Mouse (Mus musculus) macrophage (primary cell): ENCODE data around the gene Cdc37l1. TPM values are rescaled to one million over a fixed set of nuclear protein-coding genes. Genes with fewer than 3 reads are reported as not detected.

Experiments
- H3K27ac ChIP-seq: fragments of 350-480 bp; formaldehyde crosslinking; 2 replicates; pipeline ENCODE4 v1.9.0; 2021
- H3K36me3 ChIP-seq: fragments of 350-480 bp; formaldehyde crosslinking; 2 replicates; pipeline ENCODE4 v1.9.0; 2021; ENCODE audit errors: inconsistent target
- H3K4me3 ChIP-seq: fragments of 350-480 bp; formaldehyde crosslinking; 2 replicates; pipeline ENCODE4 v1.9.0; 2021; ENCODE audit errors: inconsistent target
- H3K79me2 ChIP-seq: fragments of 350-480 bp; formaldehyde crosslinking; 2 replicates; pipeline ENCODE4 v1.9.0; 2021; ENCODE audit errors: inconsistent target
- WGBS: methylation state at CpG from one replicate; pipeline ENCODE4 v1.1.7; 2026; ENCODE audit warnings: inconsistent platforms; ENCODE audit not compliant: missing documents; 5-methylcytosine and 5-hydroxymethylcytosine counted together
- polyA plus RNA-seq: library from polyadenylated mRNA; stranded (reverse); fragments of 250-400 nt; gene quantifications from 3 replicates; pipeline ENCODE4 v1.2.4, GENCODE M21; 2018; ENCODE audit warnings: inconsistent platforms

Gene Cdc37l1
- polyA plus RNA-seq, 1 experiment from 2014 or later = 15.5 TPM

GRCm38 (mm10) chr19:29066981-29067471 is 76.9 kb downstream of the Cdc37l1 start:
- H3K36me3 ChIP-seq = no peaks in the 10 kb centered on the region

DNA sequence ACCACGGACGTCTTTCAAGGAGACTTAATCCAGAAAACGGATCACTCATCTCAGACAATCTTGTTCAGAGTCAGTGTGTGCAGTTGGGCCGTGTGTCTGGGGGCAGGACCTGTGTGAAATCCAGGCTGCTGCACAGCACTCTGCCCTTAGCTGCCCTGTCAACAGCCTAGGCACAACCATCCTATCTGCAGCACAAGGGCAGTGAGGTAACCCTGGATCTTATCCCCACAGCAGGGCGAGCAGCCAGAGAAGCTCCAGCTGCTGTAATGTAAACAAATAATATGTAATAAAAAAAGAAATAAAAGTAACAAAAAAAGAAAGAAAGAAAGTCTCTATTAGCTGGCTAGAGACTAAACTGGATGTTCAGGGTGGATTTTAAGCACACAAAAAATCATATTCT is 79.0 kb downstream of the Cdc37l1 start:
- 98% methylated on average over 5 of the region's 5 CpGs for WGBS
- Histone ChIP-seq H3K36me3 (no peaks in the 10 kb centered on the region), H3K27ac (no peak overlapping the region), H3K4me3 (no peak overlapping the region), H3K79me2 (no peaks in the 10 kb centered on the region)

More at GRCm38 (mm10) chr19:29066981-29067471, 76.9 kb downstream of the Cdc37l1 start:
- peak overlapping the region; percentile 23; the same call in 1 of the 2 replicates for H3K4me3 ChIP-seq
- no peaks in the 10 kb centered on the region for H3K79me2 ChIP-seq
- WGBS = 15% methylated on average over 11 of the region's 11 CpGs
- H3K27ac ChIP-seq = no peak overlapping the region

DNA sequence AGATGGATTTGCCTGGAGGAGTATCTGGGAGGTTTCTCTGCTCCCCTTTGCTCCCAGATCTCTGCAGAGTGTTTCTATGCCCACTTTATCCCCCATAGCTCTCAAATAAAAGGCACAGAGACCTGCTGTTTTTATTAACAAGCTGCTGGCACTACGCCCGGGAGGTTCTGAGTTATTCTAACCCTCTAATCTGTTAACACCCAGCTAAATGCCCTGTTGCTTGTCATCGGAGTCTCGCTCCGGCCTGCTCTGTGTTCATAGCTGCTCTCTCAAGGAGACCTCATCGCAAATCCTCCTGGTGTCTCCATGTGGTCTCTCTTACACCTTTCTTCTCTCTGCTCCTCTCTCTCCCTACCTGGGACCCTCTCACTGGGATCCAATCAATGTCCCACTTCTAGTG is 84.7 kb downstream of the Cdc37l1 start:
- Histone ChIP-seq H3K36me3 (no peaks in the 10 kb centered on the region), H3K79me2 (no peaks in the 10 kb centered on the region), H3K27ac (no peak overlapping the region), H3K4me3 (no peak overlapping the region)
- 100% methylated on average over 6 of the region's 6 CpGs for WGBS

Other genes with a start within 250 kb of the Cdc37l1 start
- not detected in 3 replicates for gene Slc1a1, start 155.3 kb upstream of the Cdc37l1 start, polyA plus RNA-seq
- gene Plpp6, start 26.4 kb upstream of the Cdc37l1 start, polyA plus RNA-seq = 8.4 to 10.5 TPM (median 8.5 TPM) in 3 replicates
- 0.27 to 0.75 TPM in 2 of 3 replicates, not detected in the other for gene 4430402I18Rik, start 22.6 kb upstream of the Cdc37l1 start, polyA plus RNA-seq
- gene Ak3, start 57.6 kb downstream of the Cdc37l1 start, polyA plus RNA-seq = 36.0 to 43.1 TPM (median 41.6 TPM) in 3 replicates
- 5.0 to 11.9 TPM (median 5.2 TPM) in 3 replicates for gene Rcl1, start 111.0 kb downstream of the Cdc37l1 start, polyA plus RNA-seq